Mouse (Mus musculus) heart, adult 11 months (tissue): ENCODE measurements around the gene St3gal3.

ENCODE experiments used
- DNase-seq: peaks from one replicate; pipeline ENCODE4 v3.0.0; 2022

The St3gal3 gene

GRCm38 (mm10) chr4:117923450-117923849 lies 211.3 kb downstream of the St3gal3 start:
- DNase-seq, result no peak

DNA sequence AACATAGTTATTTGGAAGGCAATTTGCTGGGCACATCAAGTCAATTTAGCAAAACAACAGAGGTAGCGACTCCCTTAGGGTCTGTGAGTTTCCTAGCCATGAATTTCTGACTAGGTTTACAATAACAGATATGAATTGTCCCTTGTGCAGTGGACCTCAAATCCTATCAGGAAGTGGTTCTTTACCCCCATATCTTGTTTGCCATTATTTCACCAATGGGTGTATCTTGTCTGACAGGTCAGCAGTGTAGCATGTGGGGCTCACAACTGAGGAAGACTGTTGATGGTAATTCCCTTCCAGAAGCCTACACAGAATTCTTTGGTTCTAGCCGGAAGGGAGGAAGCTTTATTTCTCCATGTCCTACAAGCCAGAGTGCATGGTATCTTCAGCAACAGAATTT lies 213.4 kb downstream of the St3gal3 start:
- no peak for DNase-seq

DNA sequence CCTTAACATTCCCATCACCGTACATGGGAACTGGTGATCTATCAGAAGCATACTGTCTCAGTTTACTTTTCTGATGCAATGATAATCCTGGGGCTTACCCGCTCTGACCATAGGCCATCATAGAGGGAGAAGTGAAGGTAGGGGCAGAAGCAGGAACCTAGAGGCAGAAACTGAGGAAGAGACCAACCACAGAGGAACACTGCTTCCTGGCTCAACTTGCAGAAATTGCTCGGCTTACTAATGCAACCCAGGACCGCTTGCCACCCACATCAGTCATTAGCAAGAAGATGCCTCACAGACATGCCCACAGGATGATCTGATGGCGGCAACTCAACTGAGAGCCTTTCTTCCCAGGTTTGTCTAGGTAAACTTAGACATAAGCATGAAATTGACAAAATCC lies 216.0 kb downstream of the St3gal3 start:
- DNase-seq, result no peak

- DNase-seq, result no peak
These were observed 216.5 kb downstream of the St3gal3 start for GRCm38 (mm10) chr4:117918261-117918660.

DNA sequence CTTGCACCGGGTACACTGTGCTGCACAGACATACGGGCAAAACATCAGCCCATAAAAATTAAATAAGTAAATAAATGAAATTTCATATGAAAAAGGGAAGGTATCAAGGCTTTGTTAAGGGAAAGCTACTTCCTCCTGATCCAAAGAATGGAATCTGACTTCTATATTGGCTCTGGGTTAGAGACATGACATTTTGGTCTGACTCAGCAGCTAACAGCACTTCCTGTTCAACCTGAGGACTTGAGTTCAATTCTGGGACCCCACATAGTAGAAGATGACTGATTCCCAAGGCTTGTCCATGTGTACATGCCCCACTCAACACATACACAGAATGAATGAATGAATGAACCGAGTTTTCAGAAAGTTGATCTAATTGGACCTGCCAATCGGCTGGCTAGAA lies 216.9 kb downstream of the St3gal3 start:
- DNase-seq, result no peak

DNA sequence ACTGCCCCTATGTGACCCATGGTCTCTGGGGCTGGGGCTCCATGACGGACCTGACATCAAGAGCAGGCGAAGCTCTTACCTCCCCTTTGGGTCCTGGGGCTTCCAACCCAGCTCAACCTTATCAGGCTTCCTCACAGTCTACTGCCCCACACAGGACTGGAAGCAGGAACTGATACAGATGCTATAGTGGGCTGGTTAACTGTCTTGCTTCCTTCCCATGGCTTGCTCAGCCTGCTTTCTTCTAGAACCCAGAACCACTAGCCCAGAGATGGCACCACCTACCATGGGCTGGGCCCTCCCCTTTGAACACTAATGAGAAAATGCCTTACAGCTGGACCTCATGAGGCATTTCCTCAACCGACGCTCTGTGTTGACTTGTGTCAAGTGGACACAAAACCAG lies 217.3 kb downstream of the St3gal3 start:
- no peak for DNase-seq

GRCm38 (mm10) chr4:117916386-117916785 lies 218.3 kb downstream of the St3gal3 start:
- no peak for DNase-seq

DNA sequence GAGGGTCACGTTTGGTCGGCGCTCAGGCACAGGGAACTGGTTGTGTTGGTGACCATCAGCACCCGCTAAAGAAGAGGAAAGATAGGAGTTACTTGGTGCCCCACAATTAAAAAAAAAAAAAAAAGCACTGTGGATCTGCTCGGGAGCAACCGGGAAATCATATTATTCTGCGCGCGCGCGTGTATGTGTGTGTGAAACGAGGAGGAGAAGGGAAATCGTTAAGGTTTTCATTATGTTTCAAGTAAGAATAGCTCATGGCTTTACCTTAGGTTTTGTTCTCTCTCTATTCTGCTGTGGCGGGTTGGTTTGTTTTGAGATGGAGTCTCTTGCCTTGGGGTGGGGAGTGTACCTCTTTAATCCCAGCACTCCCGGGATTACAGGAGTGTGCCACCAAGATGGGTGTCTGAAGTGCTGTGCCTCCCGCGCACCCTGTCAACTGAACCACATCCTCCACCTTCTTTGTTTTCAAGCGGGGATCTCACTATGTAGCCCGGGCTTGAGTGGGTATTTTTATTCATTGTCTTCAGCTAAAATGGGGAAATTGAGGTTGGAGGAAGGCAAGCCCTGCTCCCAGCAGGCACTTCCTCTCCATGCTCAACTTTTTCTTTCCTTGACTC lies 219.1 kb downstream of the St3gal3 start:
- DNase-seq, result no peak

DNA sequence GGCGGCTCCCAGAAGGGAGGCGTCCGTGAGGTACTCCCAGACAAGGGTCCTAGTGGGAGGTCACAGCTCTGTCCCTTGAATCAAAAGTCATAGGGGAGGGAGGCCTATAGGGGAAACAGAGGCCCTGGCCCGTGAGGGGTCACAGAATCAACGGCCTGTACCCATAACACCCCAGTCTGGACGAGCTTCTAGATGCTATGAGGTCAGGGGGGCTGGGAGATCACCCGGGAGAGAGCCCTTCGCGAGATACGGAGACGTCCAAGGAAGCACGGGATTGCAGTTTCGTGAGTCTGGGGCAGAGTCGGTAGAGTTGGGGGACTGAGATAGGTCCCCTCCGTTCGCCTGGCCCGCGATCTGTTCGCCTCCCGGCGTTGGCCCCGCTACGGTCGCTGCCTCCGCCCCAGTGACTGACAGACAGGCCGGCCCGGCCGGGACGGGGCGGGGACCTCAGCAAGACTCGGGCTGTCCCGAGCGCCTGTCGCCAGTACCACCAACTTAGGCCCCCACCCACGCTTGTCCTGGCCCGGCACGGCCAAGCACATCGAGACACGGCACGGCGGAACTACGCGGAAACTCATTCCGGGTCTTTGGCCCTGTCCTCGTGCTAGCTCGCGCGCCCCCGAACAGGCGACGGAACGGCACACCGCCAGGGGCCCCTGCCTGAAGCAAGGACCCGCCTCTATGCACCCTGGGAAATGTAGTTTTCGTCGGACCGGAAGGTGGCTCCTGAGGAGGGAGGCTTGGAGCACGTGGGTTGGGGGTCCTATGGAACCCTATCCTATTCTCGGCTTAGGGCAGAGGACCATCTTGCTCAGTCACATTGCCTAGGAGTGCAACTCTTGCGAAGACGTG lies 219.9 kb downstream of the St3gal3 start, which contains the start of gene Ipo13:
TSS of gene Ipo13 (minus strand) at position 409 of the 852 bp plus-strand sequence.
- DNase-seq, result peak; percentile 99

DNA sequence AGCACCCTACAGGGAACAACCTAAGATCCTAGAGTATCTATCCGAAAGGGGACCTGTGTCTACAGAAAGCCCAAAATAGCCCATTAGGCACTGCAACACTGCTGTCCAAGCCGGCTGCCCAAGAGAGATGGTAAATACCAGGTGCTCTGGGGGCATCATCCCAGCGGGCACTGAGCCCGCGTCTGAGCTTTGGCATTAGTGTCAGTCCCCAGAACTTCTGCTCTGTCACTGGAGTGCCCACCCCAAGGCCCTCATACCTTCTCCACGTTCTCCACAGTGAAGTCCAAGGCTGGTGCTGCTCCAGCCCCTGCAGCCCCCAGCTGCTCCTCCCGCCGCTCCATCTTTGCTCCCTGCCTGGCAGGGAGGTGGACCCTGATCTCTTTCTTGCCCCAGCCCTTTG lies 220.7 kb downstream of the St3gal3 start:
- DNase-seq, result peak; percentile 95

DNA sequence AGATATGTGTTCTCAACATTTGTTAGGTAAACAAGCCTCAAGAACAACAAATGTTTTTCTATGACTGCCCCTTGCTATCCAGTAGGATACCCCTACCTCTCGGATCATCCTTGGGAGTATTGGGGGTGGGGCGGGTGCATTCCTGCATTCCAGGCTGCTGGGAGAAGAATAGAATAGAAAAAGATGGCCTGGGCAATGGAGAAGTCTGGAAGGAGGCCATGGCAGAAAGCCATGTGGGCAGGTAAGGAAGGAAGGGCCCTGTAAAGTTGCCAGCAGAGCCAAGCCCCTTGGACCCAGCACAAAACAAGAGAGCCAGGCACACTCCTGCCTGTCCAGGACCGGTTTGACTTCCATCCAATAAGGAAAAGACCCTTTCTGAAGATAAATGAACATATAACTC lies 221.3 kb downstream of the St3gal3 start:
- peak; percentile 93 for DNase-seq

DNA sequence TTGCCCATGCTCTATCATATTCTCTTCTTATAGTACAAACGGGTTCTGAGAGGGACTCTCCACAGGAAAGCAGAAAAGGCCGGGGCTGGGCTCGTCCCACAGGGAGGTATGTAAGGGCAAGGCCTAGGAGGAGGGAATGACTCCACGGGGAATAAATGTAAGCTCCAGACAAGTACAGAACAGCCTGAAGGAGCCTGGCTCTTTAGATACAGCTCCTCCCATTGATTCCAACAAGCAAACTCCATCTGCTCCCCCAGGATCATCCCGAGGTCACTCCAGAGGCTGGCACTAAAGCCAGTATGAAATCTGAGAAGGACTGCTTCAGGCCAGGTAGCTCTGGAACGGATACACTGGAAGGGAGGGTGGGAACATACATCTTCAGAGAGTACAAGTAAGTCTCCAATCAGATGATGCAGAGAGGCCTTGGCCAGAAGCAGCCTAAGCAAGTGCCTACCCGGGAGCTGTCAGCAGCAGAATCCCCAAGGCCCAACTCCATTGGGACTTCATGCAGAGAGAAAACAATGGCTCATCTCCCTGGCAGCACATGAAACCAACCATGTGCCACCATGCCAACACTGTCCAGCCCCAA lies 221.9 kb downstream of the St3gal3 start:
- DNase-seq, result no peak

GRCm38 (mm10) chr4:117912131-117912561 lies 222.6 kb downstream of the St3gal3 start:
- DNase-seq, result peak; percentile 92

- DNase-seq, result no peak
These were observed 225.8 kb downstream of the St3gal3 start for GRCm38 (mm10) chr4:117908834-117909453.

DNA sequence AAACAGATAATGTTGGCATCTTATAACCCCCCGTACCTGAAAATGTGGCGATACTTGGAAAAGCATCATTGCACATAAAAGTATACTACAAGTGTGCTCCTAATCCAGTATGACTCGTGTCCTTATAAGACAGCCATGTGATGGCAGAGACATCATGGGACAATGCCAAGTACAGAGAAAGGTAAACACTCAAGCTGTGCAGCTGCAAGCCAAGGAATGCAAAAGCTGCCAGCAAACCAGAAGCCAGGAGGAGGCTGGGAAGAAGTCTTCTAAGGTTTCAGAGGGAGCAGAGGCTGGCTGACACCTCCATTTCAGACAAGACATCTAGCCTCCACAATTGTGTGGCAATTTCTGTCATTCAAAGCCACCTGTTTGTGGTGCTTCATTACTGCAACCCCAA lies 228.5 kb downstream of the St3gal3 start:
- peak; percentile 92 for DNase-seq

GRCm38 (mm10) chr4:117904761-117905160 lies 230.0 kb downstream of the St3gal3 start:
- no peak for DNase-seq

DNA sequence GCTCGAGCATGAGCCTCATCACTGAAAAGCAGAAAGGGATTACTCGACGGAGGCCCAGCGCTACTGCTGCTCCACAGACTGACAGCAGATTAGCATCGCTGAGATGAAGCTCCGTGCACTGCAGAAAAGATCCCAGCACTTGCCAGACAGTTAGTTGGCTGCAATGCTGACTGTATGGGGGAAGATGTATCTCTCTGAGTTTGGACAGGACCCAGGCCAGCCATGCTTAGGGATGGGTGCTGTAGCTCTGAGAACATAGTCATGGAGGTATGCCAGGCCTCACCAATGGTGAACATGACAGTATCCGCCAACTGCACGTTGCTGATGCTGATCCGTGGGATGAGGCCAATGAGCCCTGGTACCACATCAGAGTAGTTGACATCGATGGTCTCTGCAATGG lies 230.6 kb downstream of the St3gal3 start:
- no peak for DNase-seq

- DNase-seq, result no peak
These were observed 236.6 kb downstream of the St3gal3 start for GRCm38 (mm10) chr4:117898111-117898510.

GRCm38 (mm10) chr4:117896031-117896430 lies 238.7 kb downstream of the St3gal3 start:
- DNase-seq, result no peak

DNA sequence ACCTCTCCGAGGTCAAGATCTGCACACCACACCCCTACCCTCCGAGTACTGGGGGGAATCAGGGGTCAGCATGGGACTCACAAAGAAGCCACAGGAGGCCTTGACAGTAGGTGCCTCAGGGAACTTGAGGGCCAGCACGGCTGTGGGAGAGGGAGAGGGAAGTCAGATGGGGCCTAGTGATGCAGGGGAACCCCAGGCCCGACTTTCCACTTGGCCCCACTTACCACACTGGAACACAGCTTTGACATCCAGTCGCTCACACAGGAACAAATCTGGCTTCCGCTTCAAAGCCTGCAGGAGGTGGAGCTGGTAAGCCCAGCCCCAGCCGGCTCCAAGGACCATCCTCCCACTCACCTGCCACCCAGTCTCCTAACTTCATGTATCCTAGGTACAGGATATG lies 239.4 kb downstream of the St3gal3 start:
- peak; percentile 88 for DNase-seq

DNA sequence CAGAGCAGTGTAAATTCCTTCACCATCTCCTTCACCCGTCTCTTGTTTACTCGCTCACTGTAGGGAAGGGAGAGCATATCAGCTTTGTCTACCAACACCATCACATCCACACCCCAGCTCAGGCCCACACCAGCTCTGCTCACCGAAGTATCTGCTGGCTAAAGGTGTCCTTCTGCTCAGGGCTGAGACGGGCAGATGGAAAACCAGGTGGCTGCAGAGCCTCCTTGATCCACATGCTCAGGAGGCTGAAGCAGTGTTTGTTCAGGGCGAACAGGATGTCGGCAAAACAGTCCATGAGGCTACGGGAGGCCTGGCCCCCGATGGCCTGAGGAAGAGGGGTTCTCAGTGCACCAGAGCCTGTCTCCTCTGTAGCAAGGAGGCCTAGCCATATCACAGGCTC lies 240.1 kb downstream of the St3gal3 start:
- no peak for DNase-seq

GRCm38 (mm10) chr4:117893376-117893775 lies 241.3 kb downstream of the St3gal3 start:
- DNase-seq, result no peak

DNA sequence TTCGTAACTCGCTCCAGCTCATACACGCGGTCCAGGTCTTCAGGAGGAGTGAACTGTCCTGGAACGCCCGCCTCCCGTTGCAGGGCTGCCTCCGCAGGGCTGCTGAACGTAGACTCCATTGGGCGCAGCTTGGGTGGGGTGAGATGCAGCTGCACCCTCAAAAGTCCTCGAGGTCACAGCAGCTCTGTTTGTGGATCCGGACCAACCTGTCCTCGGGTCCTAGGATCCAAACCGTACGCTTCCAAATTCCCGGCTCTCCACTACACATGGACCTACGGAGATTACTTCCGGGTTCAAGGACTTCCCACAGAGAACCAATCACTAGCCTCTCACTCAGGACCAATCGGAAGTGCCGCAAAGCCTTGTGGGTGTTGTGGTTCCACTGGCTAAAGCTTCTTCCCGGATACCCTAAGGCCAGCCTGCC lies 243.0 kb downstream of the St3gal3 start, which contains the start of gene Dph2:
TSS of gene Dph2 (minus strand) at position 295 of the 424 bp plus-strand sequence.
- DNase-seq, result peak; percentile 99
